Mouse (Mus musculus) cortical plate, adult 2 months (tissue): Measurements from ENCODE around the gene Ippk.

ENCODE experiments used
- CTCF ChIP-seq: fragments of 200-500 bp; IDR thresholded peaks from 2 replicates; pipeline ENCODE4 v1.5.1; 2011; ENCODE audit warnings: mild to moderate bottlenecking, control low read depth, low read length; ENCODE audit not compliant: insufficient read depth; ENCODE audit errors: extremely low read depth
- POLR2A ChIP-seq: fragments of 200-500 bp; IDR thresholded peaks from 2 replicates; pipeline ENCODE4 v1.6.1; 2011; ENCODE audit warnings: mild to moderate bottlenecking, low read length, control low read depth; ENCODE audit not compliant: insufficient read depth; ENCODE audit errors: extremely low read depth

GRCm38 (mm10) chr13:49382997-49383396, 38.1 kb upstream of the Ippk start:
- no peak for TF ChIP-seq CTCF
- no peak for TF ChIP-seq POLR2A
